Mouse (Mus musculus) G1E (cell line): ENCODE results near the gene Nadk.

Experiments
- CTCF ChIP-seq: IDR thresholded peaks from 2 replicates; pipeline ENCODE4 v1.5.1; 2012; ENCODE audit warnings: low read depth, low read length, inconsistent platforms, mixed read lengths
- GATA1 ChIP-seq: IDR thresholded peaks from 2 replicates; pipeline ENCODE4 v1.6.1; 2012; ENCODE audit warnings: borderline replicate concordance, low read length, inconsistent platforms, mixed read lengths
- POLR2AphosphoS5 ChIP-seq: IDR thresholded peaks from 2 replicates; pipeline ENCODE4 v1.6.1; 2012; ENCODE audit warnings: low read depth, low read length, inconsistent platforms; ENCODE audit not compliant: insufficient replicate concordance

GRCm38 (mm10) chr4:155589356-155589755, 27.2 kb downstream of the Nadk start:
- TF ChIP-seq GATA1 (no peak), CTCF (no peak), POLR2AphosphoS5 (no peak)
